Mouse (Mus musculus): Measurements from ENCODE around the gene Hnrnpc. TPM values are rescaled to one million over a fixed set of nuclear protein-coding genes. Genes with fewer than 3 reads are reported as not detected.
"Not testable (repeated sequence)": the region's sequence is repeated elsewhere in the genome, so short reads cannot be mapped to it uniquely, and the experiment has no call there.

Gene Hnrnpc
- polyA plus RNA-seq, 1 experiment from 2014 or later: 726 TPM

- 0 out of 2 replicates have a peak overlapping the region, but pooled peaks have one; percentile 1 for H3K4me2 ChIP-seq (replicated peaks)
- WGBS: 9% methylated on average over 8 of the region's 8 CpGs
- no peak overlapping the region for H3K9ac ChIP-seq
- no peak overlapping the region for H3K4me3 ChIP-seq
- no peak overlapping the region for H3K27ac ChIP-seq
- H3K36me3 ChIP-seq: no peaks in the 10 kb centered on the region
- H3K9me3 ChIP-seq (replicated peaks): no peaks in the 10 kb centered on the region
- H3K4me1 ChIP-seq: peaks cover 15% of the 10 kb centered on the region
- H3K27me3 ChIP-seq: no peaks in the 10 kb centered on the region
- ATAC-seq (ENCODE audit: low FRiP score): peak; percentile 75; the same call in 1 of the 2 replicates
Measured at GRCm38 (mm10) chr14:52044901-52045678, 58.7 kb downstream of the Hnrnpc start.

GRCm38 (mm10) chr14:52043446-52043845 lies 60.4 kb downstream of the Hnrnpc start:
- Histone ChIP-seq H3K36me3 (no peaks in the 10 kb centered on the region), H3K9me3 (replicated peaks) (no peaks in the 10 kb centered on the region), H3K4me3 (no peak overlapping the region), H3K4me2 (replicated peaks) (no peak overlapping the region), H3K27ac (no peak overlapping the region), H3K27me3 (no peaks in the 10 kb centered on the region), H3K9ac (no peak overlapping the region), H3K4me1 (peaks cover 15% of the 10 kb centered on the region)
- no peak for ATAC-seq (ENCODE audit: low FRiP score)
- whole genome bisulfite sequencing: 70% methylated on average over 6 of the region's 6 CpGs

- not testable (repeated sequence) for H3K36me3 ChIP-seq; H3K4me3 ChIP-seq; H3K4me2 ChIP-seq (replicated peaks); H3K9me3 ChIP-seq (replicated peaks); ATAC-seq (ENCODE audit: low FRiP score); H3K27ac ChIP-seq; H3K27me3 ChIP-seq; H3K9ac ChIP-seq
- WGBS: 68% methylated on average over 3 of the region's 3 CpGs
- peaks cover 15% of the 10 kb centered on the region for H3K4me1 ChIP-seq
Measured at GRCm38 (mm10) chr14:52042359-52042758, 61.5 kb downstream of the Hnrnpc start, which contains the start of gene Olfr221. TSS of gene Olfr221 (minus strand) at chr14:52042459.

GRCm38 (mm10) chr14:52039332-52039731 lies 64.5 kb downstream of the Hnrnpc start:
- Histone ChIP-seq H3K4me1 (no peaks in the 10 kb centered on the region), H3K36me3 (no peaks in the 10 kb centered on the region), H3K4me3 (no peak overlapping the region), H3K27ac (no peak overlapping the region), H3K9me3 (replicated peaks) (no peaks in the 10 kb centered on the region), H3K9ac (no peak overlapping the region), H3K27me3 (no peaks in the 10 kb centered on the region), H3K4me2 (replicated peaks) (no peak overlapping the region)
- 92% methylated on average over 5 of the region's 5 CpGs for WGBS
- ATAC-seq (ENCODE audit: low FRiP score): no peak

GRCm38 (mm10) chr14:52035926-52036325 lies 67.9 kb downstream of the Hnrnpc start:
- no peaks in the 10 kb centered on the region for H3K4me1 ChIP-seq
- H3K9me3 ChIP-seq (replicated peaks): no peaks in the 10 kb centered on the region
- no peaks in the 10 kb centered on the region for H3K27me3 ChIP-seq
- WGBS: 90% methylated on average over 6 of the region's 6 CpGs
- no peak overlapping the region for H3K27ac ChIP-seq
- ATAC-seq (ENCODE audit: low FRiP score): no peak
- H3K36me3 ChIP-seq: no peaks in the 10 kb centered on the region
- H3K4me2 ChIP-seq (replicated peaks): no peak overlapping the region
- no peak overlapping the region for H3K9ac ChIP-seq
- H3K4me3 ChIP-seq: no peak overlapping the region

- peaks cover 6% of the 10 kb centered on the region; the same call in 1 of the 2 replicates for H3K4me1 ChIP-seq
- H3K9me3 ChIP-seq (replicated peaks): no peaks in the 10 kb centered on the region
- ATAC-seq (ENCODE audit: low FRiP score): no peak
- no peaks in the 10 kb centered on the region for H3K27me3 ChIP-seq
- H3K4me3 ChIP-seq: no peak overlapping the region
- no peak overlapping the region for H3K4me2 ChIP-seq (replicated peaks)
- H3K27ac ChIP-seq: no peak overlapping the region
- no peak overlapping the region for H3K9ac ChIP-seq
- H3K36me3 ChIP-seq: no peaks in the 10 kb centered on the region
- 85% methylated on average over 4 of the region's 4 CpGs for WGBS
Measured at GRCm38 (mm10) chr14:52026342-52026741, 77.5 kb downstream of the Hnrnpc start.

GRCm38 (mm10) chr14:52024133-52024532 lies 79.7 kb downstream of the Hnrnpc start:
- Histone ChIP-seq H3K9me3 (replicated peaks) (no peaks in the 10 kb centered on the region), H3K9ac (no peak overlapping the region), H3K27ac (no peak overlapping the region), H3K4me3 (no peak overlapping the region), H3K27me3 (no peaks in the 10 kb centered on the region), H3K36me3 (no peaks in the 10 kb centered on the region), H3K4me1 (peaks cover 16% of the 10 kb centered on the region), H3K4me2 (replicated peaks) (no peak overlapping the region)
- WGBS: 92% methylated on average over 2 of the region's 2 CpGs
- no peak for ATAC-seq (ENCODE audit: low FRiP score)

Other genes starting within 250 kb of the Hnrnpc start
- gene Mettl17, start 219.2 kb downstream of the Hnrnpc start, polyA plus RNA-seq (2016; fragmentation: Nextera tagmentation; extraction: Ambion mirVana): 61.8 and 62.9 TPM in 2 replicates
- 0.89 and 1.4 TPM in 2 replicates for gene Slc39a2, start 211.1 kb downstream of the Hnrnpc start, polyA plus RNA-seq (2016; fragmentation: Nextera tagmentation; extraction: Ambion mirVana)
- gene Ndrg2, start 189.9 kb downstream of the Hnrnpc start, polyA plus RNA-seq (2016; fragmentation: Nextera tagmentation; extraction: Ambion mirVana): 34.2 and 39.1 TPM in 2 replicates
- not detected in 2 replicates for gene Tppp2, start 185.6 kb downstream of the Hnrnpc start, polyA plus RNA-seq (2016; fragmentation: Nextera tagmentation; extraction: Ambion mirVana)
- gene Rnase13, start 181.3 kb downstream of the Hnrnpc start, polyA plus RNA-seq (2016; fragmentation: Nextera tagmentation; extraction: Ambion mirVana): not detected in 2 replicates
- gene Arhgef40, start 119.3 kb downstream of the Hnrnpc start, polyA plus RNA-seq (2016; fragmentation: Nextera tagmentation; extraction: Ambion mirVana): 126 and 133 TPM in 2 replicates
- 0.59 and 1.6 TPM in 2 replicates for gene Tmem253, start 88.4 kb downstream of the Hnrnpc start, polyA plus RNA-seq (2016; fragmentation: Nextera tagmentation; extraction: Ambion mirVana)
- 64.4 and 71.7 TPM in 2 replicates for gene Zfp219, start 83.3 kb downstream of the Hnrnpc start, polyA plus RNA-seq (2016; fragmentation: Nextera tagmentation; extraction: Ambion mirVana)
- not detected in 2 replicates for gene Olfr221, start 61.6 kb downstream of the Hnrnpc start, polyA plus RNA-seq (2016; fragmentation: Nextera tagmentation; extraction: Ambion mirVana)
- gene Rpgrip1, start 6.7 kb upstream of the Hnrnpc start, polyA plus RNA-seq (2016; fragmentation: Nextera tagmentation; extraction: Ambion mirVana): 53.6 and 58.4 TPM in 2 replicates
- gene Supt16, start 93.4 kb upstream of the Hnrnpc start, polyA plus RNA-seq (2016; fragmentation: Nextera tagmentation; extraction: Ambion mirVana): 68.3 and 72.3 TPM in 2 replicates
- 57.4 and 57.7 TPM in 2 replicates for gene Chd8, start 153.8 kb upstream of the Hnrnpc start, polyA plus RNA-seq (2016; fragmentation: Nextera tagmentation; extraction: Ambion mirVana)
- 51.1 and 57.3 TPM in 2 replicates for gene Tox4, start 175.1 kb upstream of the Hnrnpc start, polyA plus RNA-seq (2016; fragmentation: Nextera tagmentation; extraction: Ambion mirVana)
- gene Rab2b, start 175.5 kb upstream of the Hnrnpc start, polyA plus RNA-seq (2016; fragmentation: Nextera tagmentation; extraction: Ambion mirVana): 40.6 and 51.9 TPM in 2 replicates
- gene Mettl3, start 201.1 kb upstream of the Hnrnpc start, polyA plus RNA-seq (2016; fragmentation: Nextera tagmentation; extraction: Ambion mirVana): 54.7 and 56.1 TPM in 2 replicates
- gene Sall2, start 224.7 kb upstream of the Hnrnpc start, polyA plus RNA-seq (2016; fragmentation: Nextera tagmentation; extraction: Ambion mirVana): 60.7 and 62.8 TPM in 2 replicates